Mouse (Mus musculus): ENCODE measurements around the gene Cradd. TPM values are rescaled to one million over a fixed set of nuclear protein-coding genes. Genes with fewer than 3 reads are reported as not detected.

Cradd gene
- polyA plus RNA-seq, 1 experiment from 2014 or later: 15.0 TPM

GRCm38 (mm10) chr10:95302211-95303163 is 21.4 kb downstream of the Cradd start:
- DNase-seq (ENCODE audit: low spot score, missing footprints): no peak
- WGBS: 48% methylated on average over 12 of the region's 12 CpGs

GRCm38 (mm10) chr10:95300178-95300793 is 23.6 kb downstream of the Cradd start:
- no peaks in the 10 kb centered on the region for H3K9me3 ChIP-seq (ENCODE audit: control insufficient read depth, low read length)
- no peak overlapping the region for H3K4me2 ChIP-seq
- H3K36me3 ChIP-seq (ENCODE audit: control insufficient read depth, insufficient read depth, low read length): no peaks in the 10 kb centered on the region
- ATAC-seq (ENCODE audit: low FRiP score): no peak
- H3K27me3 ChIP-seq (ENCODE audit: control insufficient read depth, insufficient read depth, low read length): no peaks in the 10 kb centered on the region
- H3K4me3 ChIP-seq (ENCODE audit: low read depth, low read length): no peak overlapping the region
- no peak overlapping the region for H3K27ac ChIP-seq (ENCODE audit: low read depth, low read length)
- 89% methylated on average over 8 of the region's 8 CpGs for WGBS
- no peak overlapping the region for H3K9ac ChIP-seq (ENCODE audit: low read length)
- no peak for DNase-seq (ENCODE audit: low spot score, missing footprints)
- 0 out of 2 replicates have a peak, but pooled peaks cover 2% of the 10 kb centered on the region for H3K4me1 ChIP-seq (ENCODE audit: control insufficient read depth, insufficient read depth, low read length)

More at GRCm38 (mm10) chr10:95302211-95303163, 21.4 kb downstream of the Cradd start:
- Histone ChIP-seq H3K36me3 (ENCODE audit: control insufficient read depth, insufficient read depth, low read length) (no peaks in the 10 kb centered on the region), H3K4me2 (no peak overlapping the region), H3K9ac (ENCODE audit: low read length) (no peak overlapping the region), H3K9me3 (ENCODE audit: control insufficient read depth, low read length) (no peaks in the 10 kb centered on the region), H3K4me1 (ENCODE audit: control insufficient read depth, insufficient read depth, low read length) (no peaks in the 10 kb centered on the region), H3K27ac (ENCODE audit: low read depth, low read length) (no peak overlapping the region), H3K27me3 (ENCODE audit: control insufficient read depth, insufficient read depth, low read length) (no peaks in the 10 kb centered on the region), H3K4me3 (ENCODE audit: low read depth, low read length) (no peak overlapping the region)
- no peak for ATAC-seq (ENCODE audit: low FRiP score)

- no peak overlapping the region for H3K4me2 ChIP-seq
- H3K4me1 ChIP-seq (ENCODE audit: control insufficient read depth, insufficient read depth, low read length): 0 out of 2 replicates have a peak, but pooled peaks cover 2% of the 10 kb centered on the region
- H3K9me3 ChIP-seq (ENCODE audit: control insufficient read depth, low read length): no peaks in the 10 kb centered on the region
- no peak overlapping the region for H3K27ac ChIP-seq (ENCODE audit: low read depth, low read length)
- 84% methylated on average over 7 of the region's 7 CpGs for WGBS
- no peak overlapping the region for H3K9ac ChIP-seq (ENCODE audit: low read length)
- H3K36me3 ChIP-seq (ENCODE audit: control insufficient read depth, insufficient read depth, low read length): no peaks in the 10 kb centered on the region
- no peak for ATAC-seq (ENCODE audit: low FRiP score)
- H3K4me3 ChIP-seq (ENCODE audit: low read depth, low read length): no peak overlapping the region
- DNase-seq (ENCODE audit: low spot score, missing footprints): no peak
- no peaks in the 10 kb centered on the region for H3K27me3 ChIP-seq (ENCODE audit: control insufficient read depth, insufficient read depth, low read length)
These were observed 24.2 kb downstream of the Cradd start for GRCm38 (mm10) chr10:95299808-95300133.

GRCm38 (mm10) chr10:95299010-95299807 is 24.7 kb downstream of the Cradd start:
- Histone ChIP-seq H3K9ac (ENCODE audit: low read length) (no peak overlapping the region), H3K4me2 (no peak overlapping the region), H3K27me3 (ENCODE audit: control insufficient read depth, insufficient read depth, low read length) (no peaks in the 10 kb centered on the region), H3K36me3 (ENCODE audit: control insufficient read depth, insufficient read depth, low read length) (no peaks in the 10 kb centered on the region), H3K4me3 (ENCODE audit: low read depth, low read length) (no peak overlapping the region), H3K9me3 (ENCODE audit: control insufficient read depth, low read length) (no peaks in the 10 kb centered on the region), H3K4me1 (ENCODE audit: control insufficient read depth, insufficient read depth, low read length) (0 out of 2 replicates have a peak, but pooled peaks cover 2% of the 10 kb centered on the region), H3K27ac (ENCODE audit: low read depth, low read length) (no peak overlapping the region)
- no peak for DNase-seq (ENCODE audit: low spot score, missing footprints)
- 83% methylated on average over 18 of the region's 18 CpGs for WGBS
- ATAC-seq (ENCODE audit: low FRiP score): no peak

- no peak overlapping the region for H3K9ac ChIP-seq (ENCODE audit: low read length)
- H3K36me3 ChIP-seq (ENCODE audit: control insufficient read depth, insufficient read depth, low read length): no peaks in the 10 kb centered on the region
- whole genome bisulfite sequencing: 87% methylated on average over 6 of the region's 6 CpGs
- H3K27ac ChIP-seq (ENCODE audit: low read depth, low read length): no peak overlapping the region
- 0 out of 2 replicates have a peak, but pooled peaks cover 2% of the 10 kb centered on the region for H3K4me1 ChIP-seq (ENCODE audit: control insufficient read depth, insufficient read depth, low read length)
- no peak overlapping the region for H3K4me2 ChIP-seq
- no peak overlapping the region for H3K4me3 ChIP-seq (ENCODE audit: low read depth, low read length)
- H3K27me3 ChIP-seq (ENCODE audit: control insufficient read depth, insufficient read depth, low read length): no peaks in the 10 kb centered on the region
- H3K9me3 ChIP-seq (ENCODE audit: control insufficient read depth, low read length): no peaks in the 10 kb centered on the region
- ATAC-seq (ENCODE audit: low FRiP score) (no peak), DNase-seq (ENCODE audit: low spot score, missing footprints) (no peak)
These were observed 25.4 kb downstream of the Cradd start for GRCm38 (mm10) chr10:95298504-95298903.

GRCm38 (mm10) chr10:95297690-95298104 is 26.2 kb downstream of the Cradd start:
- Histone ChIP-seq H3K4me1 (ENCODE audit: control insufficient read depth, insufficient read depth, low read length) (0 out of 2 replicates have a peak, but pooled peaks cover 2% of the 10 kb centered on the region), H3K4me2 (no peak overlapping the region), H3K9me3 (ENCODE audit: control insufficient read depth, low read length) (no peaks in the 10 kb centered on the region), H3K27me3 (ENCODE audit: control insufficient read depth, insufficient read depth, low read length) (no peaks in the 10 kb centered on the region), H3K9ac (ENCODE audit: low read length) (no peak overlapping the region), H3K27ac (ENCODE audit: low read depth, low read length) (no peak overlapping the region), H3K36me3 (ENCODE audit: control insufficient read depth, insufficient read depth, low read length) (no peaks in the 10 kb centered on the region), H3K4me3 (ENCODE audit: low read depth, low read length) (no peak overlapping the region)
- WGBS: 71% methylated on average over 9 of the region's 9 CpGs
- ATAC-seq (ENCODE audit: low FRiP score) (no peak), DNase-seq (ENCODE audit: low spot score, missing footprints) (no peak)

GRCm38 (mm10) chr10:95297024-95297423 is 26.9 kb downstream of the Cradd start:
- Histone ChIP-seq H3K9me3 (ENCODE audit: control insufficient read depth, low read length) (no peaks in the 10 kb centered on the region), H3K4me1 (ENCODE audit: control insufficient read depth, insufficient read depth, low read length) (0 out of 2 replicates have a peak, but pooled peaks cover 2% of the 10 kb centered on the region), H3K27me3 (ENCODE audit: control insufficient read depth, insufficient read depth, low read length) (no peaks in the 10 kb centered on the region), H3K4me3 (ENCODE audit: low read depth, low read length) (no peak overlapping the region), H3K9ac (ENCODE audit: low read length) (no peak overlapping the region), H3K4me2 (no peak overlapping the region), H3K27ac (ENCODE audit: low read depth, low read length) (no peak overlapping the region), H3K36me3 (ENCODE audit: control insufficient read depth, insufficient read depth, low read length) (no peaks in the 10 kb centered on the region)
- 87% methylated on average over 11 of the region's 11 CpGs for WGBS
- ATAC-seq (ENCODE audit: low FRiP score): no peak
- DNase-seq (ENCODE audit: low spot score, missing footprints): no peak

GRCm38 (mm10) chr10:95293261-95293660 is 30.7 kb downstream of the Cradd start:
- Histone ChIP-seq H3K9ac (ENCODE audit: low read length) (no peak overlapping the region), H3K4me3 (ENCODE audit: low read depth, low read length) (no peak overlapping the region), H3K4me2 (no peak overlapping the region), H3K36me3 (ENCODE audit: control insufficient read depth, insufficient read depth, low read length) (no peaks in the 10 kb centered on the region), H3K9me3 (ENCODE audit: control insufficient read depth, low read length) (no peaks in the 10 kb centered on the region), H3K27ac (ENCODE audit: low read depth, low read length) (no peak overlapping the region), H3K4me1 (ENCODE audit: control insufficient read depth, insufficient read depth, low read length) (0 out of 2 replicates have a peak, but pooled peaks cover 2% of the 10 kb centered on the region), H3K27me3 (ENCODE audit: control insufficient read depth, insufficient read depth, low read length) (no peaks in the 10 kb centered on the region)
- DNase-seq (ENCODE audit: low spot score, missing footprints) (no peak), ATAC-seq (ENCODE audit: low FRiP score) (no peak)
- 90% methylated on average over 8 of the region's 8 CpGs for WGBS
